Mouse (Mus musculus) lung, adult 10 weeks (tissue): Measurements from ENCODE around the gene Olfr1442. TPM values are rescaled to one million over a fixed set of nuclear protein-coding genes. Genes with fewer than 3 reads are reported as not detected.

ENCODE experiments used
- polyA plus RNA-seq: library from polyadenylated mRNA; stranded (reverse); fragments of 350-450 nt; fragmentation: Illumina TruSeq; extraction: RNeasy Lipid Tissue Mini Kit (QIAGEN cat#74804); gene quantifications from one replicate; pipeline ENCODE4 v1.2.3, GENCODE M21; 2014; ENCODE audit warnings: low read depth, low replicate concordance; ENCODE audit not compliant: insufficient read depth

Olfr1442 gene
- not detected for polyA plus RNA-seq

DNA sequence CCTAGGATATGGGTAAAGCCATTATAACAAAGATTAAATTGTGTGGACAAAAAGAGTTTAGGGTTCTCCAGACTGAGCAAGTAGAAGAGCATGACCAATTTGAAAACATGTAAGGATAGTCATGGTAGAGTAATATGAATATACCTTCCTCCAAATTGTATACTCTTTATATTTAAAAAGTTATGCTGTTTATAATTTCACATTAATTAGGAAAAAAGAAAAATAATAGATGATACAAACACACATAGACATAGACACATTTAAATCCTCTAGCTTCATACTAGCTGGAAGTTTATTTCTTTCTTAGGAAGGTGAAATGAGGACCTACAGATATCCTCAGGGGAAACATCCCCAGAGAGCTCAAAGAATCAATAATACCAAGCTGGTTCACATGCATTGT lies at the start of gene Olfr1442:
TSS of gene Olfr1442 (plus strand) at position 301 of the 400 bp plus-strand sequence.

GRCm38 (mm10) chr19:12633176-12633575 lies 37.1 kb upstream of the Olfr1442 start, which contains the start of gene Glyat:
Gene Glyat (plus strand): TSS chr19:12633308.

GRCm38 (mm10) chr19:12677812-12678211 lies 7.6 kb downstream of the Olfr1442 start, which contains the start of gene Olfr1443:
Gene Olfr1443 (plus strand): TSS chr19:12678112.

GRCm38 (mm10) chr19:12695590-12695989 lies 25.4 kb downstream of the Olfr1442 start, which contains the start of gene Keg1:
Gene Keg1 (plus strand): TSS chr19:12695786.

Other genes starting within 250 kb of the Olfr1442 start
- not detected for gene Pfpl, start 242.5 kb upstream of the Olfr1442 start, polyA plus RNA-seq
- gene Mpeg1, start 209.7 kb upstream of the Olfr1442 start, polyA plus RNA-seq = 54.1 TPM
- 8.0 TPM for gene Dtx4, start 169.0 kb upstream of the Olfr1442 start, polyA plus RNA-seq
- 11.4 TPM for gene Fam111a, start 124.7 kb upstream of the Olfr1442 start, polyA plus RNA-seq
- gene Gm4952, start 70.5 kb upstream of the Olfr1442 start, polyA plus RNA-seq = not detected
- not detected for gene Glyat, start 37.1 kb upstream of the Olfr1442 start, polyA plus RNA-seq
- gene Olfr1443, start 7.7 kb downstream of the Olfr1442 start, polyA plus RNA-seq = not detected
- not detected for gene Keg1, start 25.3 kb downstream of the Olfr1442 start, polyA plus RNA-seq
- gene Cntf, start 95.2 kb downstream of the Olfr1442 start, polyA plus RNA-seq = 1.2 TPM
- gene Zfp91, start 125.7 kb downstream of the Olfr1442 start, polyA plus RNA-seq = 25.7 TPM
- gene Lpxn, start 125.8 kb downstream of the Olfr1442 start, polyA plus RNA-seq = 7.3 TPM
- gene Gm5244, start 176.2 kb downstream of the Olfr1442 start, polyA plus RNA-seq = not detected
- not detected for gene Olfr1444, start 186.8 kb downstream of the Olfr1442 start, polyA plus RNA-seq
- not detected for gene Olfr1445, start 213.4 kb downstream of the Olfr1442 start, polyA plus RNA-seq
- gene Olfr1446, start 223.1 kb downstream of the Olfr1442 start, polyA plus RNA-seq = not detected
- not detected for gene Olfr1447, start 233.3 kb downstream of the Olfr1442 start, polyA plus RNA-seq